ENCODE assay signal across 8 mouse cellular contexts in genomic region chr7:127021563-127022527, GRCm38 (mm10). TPM values are rescaled to one million over a fixed set of nuclear protein-coding genes. Genes with fewer than 3 reads are reported as not detected.
A peak's percentile ranks its signal among the peaks of the same experiment; 100 is the strongest.
DNase-seq lines count a peak whose midpoint lies in the region; ATAC-seq lines count a peak whose summit lies in the region.

No protein-coding gene starts in this region.

- no peaks in the 10 kb centered on the region for H3K27me3 ChIP-seq in heart, embryonic 15.5 days
- H3K27me3 ChIP-seq in heart, embryonic 16.5 days (ENCODE audit: control insufficient read depth, insufficient read depth, low read length) = no peaks in the 10 kb centered on the region
- no peaks in the 10 kb centered on the region for H3K27me3 ChIP-seq in midbrain, embryonic 11.5 days (ENCODE audit: control insufficient read depth, insufficient read depth, low read length)

- H3K4me2 ChIP-seq in heart, embryonic 15.5 days = peak overlapping the region; percentile 82
- peak overlapping the region; percentile 93 for H3K4me2 ChIP-seq in heart, embryonic 16.5 days (ENCODE audit: low read depth, low read length)
- H3K4me2 ChIP-seq in midbrain, embryonic 11.5 days = peak overlapping the region; percentile 86

- H3K9me3 ChIP-seq in heart, embryonic 15.5 days (replicated peaks) = no peaks in the 10 kb centered on the region
- no peaks in the 10 kb centered on the region for H3K9me3 ChIP-seq in heart, embryonic 16.5 days (replicated peaks; ENCODE audit: control insufficient read depth, low read length)
- no peaks in the 10 kb centered on the region for H3K9me3 ChIP-seq in midbrain, embryonic 11.5 days (ENCODE audit: control insufficient read depth, low read length)

- peaks cover 20% of the 10 kb centered on the region for H3K36me3 ChIP-seq in heart, embryonic 15.5 days
- H3K36me3 ChIP-seq in heart, embryonic 16.5 days (ENCODE audit: control insufficient read depth, insufficient read depth) = peaks cover 21% of the 10 kb centered on the region
- peaks cover 12% of the 10 kb centered on the region for H3K36me3 ChIP-seq in midbrain, embryonic 11.5 days (ENCODE audit: control insufficient read depth, insufficient read depth, low read length)

- ATAC-seq in heart, embryonic 15.5 days (replicated peaks; ENCODE audit: insufficient number of reproducible peaks, insufficient read depth, low FRiP score, low read depth) = no peak
- ATAC-seq in heart, embryonic 16.5 days (replicated peaks; ENCODE audit: extremely low read depth, insufficient read depth, low FRiP score) = no peak
- ATAC-seq in midbrain, embryonic 11.5 days (ENCODE audit: low FRiP score) = no peak
- ATAC-seq in granulocyte monocyte progenitor cell, adult 5-6 weeks (replicated peaks; ENCODE audit: poor library complexity, severe bottlenecking) = no peak

- H3K4me3 ChIP-seq in heart, embryonic 15.5 days = peak overlapping the region; percentile 53
- H3K4me3 ChIP-seq in heart, embryonic 16.5 days (ENCODE audit: low read length) = peak overlapping the region; percentile 58
- H3K4me3 ChIP-seq in midbrain, embryonic 11.5 days (ENCODE audit: low read depth, low read length) = peak overlapping the region; percentile 44

- WGBS in heart, embryonic 15.5 days = 49% methylated on average over 5 of the region's 5 CpGs
- 45% methylated on average over 5 of the region's 5 CpGs for WGBS in heart, embryonic 16.5 days
- WGBS in midbrain, embryonic 11.5 days = 39% methylated on average over 5 of the region's 5 CpGs

- H3K4me1 ChIP-seq in heart, embryonic 15.5 days (replicated peaks) = peaks cover 66% of the 10 kb centered on the region
- H3K4me1 ChIP-seq in heart, embryonic 16.5 days (ENCODE audit: control insufficient read depth, insufficient read depth, low read length) = peaks cover 50% of the 10 kb centered on the region
- peaks cover 58% of the 10 kb centered on the region for H3K4me1 ChIP-seq in midbrain, embryonic 11.5 days (ENCODE audit: control insufficient read depth, insufficient read depth, low read length)

- peak overlapping the region; percentile 66 for H3K9ac ChIP-seq in heart, embryonic 15.5 days
- H3K9ac ChIP-seq in heart, embryonic 16.5 days (ENCODE audit: low read length) = peak overlapping the region; percentile 79
- peak overlapping the region; percentile 79 for H3K9ac ChIP-seq in midbrain, embryonic 11.5 days (ENCODE audit: low read length)

- DNase-seq in heart, postnatal 36 days = no peak
- DNase-seq in MN1 (ENCODE audit: low spot score) = peak; percentile 49
- no peak for DNase-seq in midbrain, embryonic 11.5 days (ENCODE audit: low spot score, missing footprints)
- no peak for DNase-seq in ovary, postnatal 36 days (ENCODE audit: low spot score)
- DNase-seq in kidney, postnatal 36 days = no peak

- intact Hi-C loops in heart, postnatal 36 days (cut with DNase I) = loop anchor here (10.0 kb wide), 1 partner anchor 453 kb away; the partner anchor contains the start of gene Fbrs

- peak overlapping the region; percentile 44 for H3K27ac ChIP-seq in heart, embryonic 15.5 days
- peak overlapping the region; percentile 57 for H3K27ac ChIP-seq in heart, embryonic 16.5 days (ENCODE audit: low read length)
- peak overlapping the region; percentile 72 for H3K27ac ChIP-seq in midbrain, embryonic 11.5 days (ENCODE audit: low read depth, low read length)

RNA-seq across cellular contexts. Expression of gene Prrt2, which starts 0.8 kb away (rescaled TPM):
- polyA plus RNA-seq in heart, embryonic 15.5 days (2015; fragmentation: Nextera tagmentation; extraction: Ambion mirVana) = 1.9 and 4.1 TPM in 2 replicates
- 1 to 10 TPM in 1 of 2 experiments, under 1 TPM in 1; 0.57 to 1.2 TPM for total RNA-seq in heart, postnatal 36 days (2021)
- polyA plus RNA-seq in heart, embryonic 16.5 days (2015; fragmentation: Nextera tagmentation; extraction: Ambion mirVana) = 1.6 and 2.4 TPM in 2 replicates
- 2.6 and 4.0 TPM in 2 replicates for polyA plus RNA-seq in midbrain, embryonic 11.5 days (2014; fragmentation: Nextera tagmentation; extraction: Ambion mirVana)
- total RNA-seq in granulocyte monocyte progenitor cell, adult 5-6 weeks (2014; fragmentation: Nextera tagmentation) = 1.8 and 6.9 TPM in 2 replicates
- 0.43 and 1.6 TPM in 2 replicates for total RNA-seq in granulocyte monocyte progenitor cell, adult 5-6 weeks (2017)

RNA-seq across cellular contexts. Expression of gene Gm42742, which starts 0.9 kb away (rescaled TPM):
- 15.7 and 16.6 TPM in 2 replicates for polyA plus RNA-seq in heart, embryonic 15.5 days (2015; fragmentation: Nextera tagmentation; extraction: Ambion mirVana)
- total RNA-seq in heart, postnatal 36 days (2021) = 10 to 100 TPM; 25.2 to 28.6 TPM
- polyA plus RNA-seq in heart, embryonic 16.5 days (2015; fragmentation: Nextera tagmentation; extraction: Ambion mirVana) = 15.4 and 38.5 TPM in 2 replicates
- polyA plus RNA-seq in midbrain, embryonic 11.5 days (2014; fragmentation: Nextera tagmentation; extraction: Ambion mirVana) = 58.8 and 68.8 TPM in 2 replicates
- 2.3 and 28.3 TPM in 2 replicates for total RNA-seq in granulocyte monocyte progenitor cell, adult 5-6 weeks (2014; fragmentation: Nextera tagmentation)
- 32.7 and 35.4 TPM in 2 replicates for total RNA-seq in granulocyte monocyte progenitor cell, adult 5-6 weeks (2017)

RNA-seq across cellular contexts. Expression of gene Pagr1a, which starts 4.7 kb away (rescaled TPM):
- polyA plus RNA-seq in heart, embryonic 15.5 days (2015; fragmentation: Nextera tagmentation; extraction: Ambion mirVana) = 59.7 and 73.1 TPM in 2 replicates
- total RNA-seq in heart, postnatal 36 days (2021) = 10 to 100 TPM in 1 of 2 experiments, not detected in 1; 11.8 TPM
- polyA plus RNA-seq in heart, embryonic 16.5 days (2015; fragmentation: Nextera tagmentation; extraction: Ambion mirVana) = 61.0 and 78.5 TPM in 2 replicates
- 59.0 and 70.6 TPM in 2 replicates for polyA plus RNA-seq in midbrain, embryonic 11.5 days (2014; fragmentation: Nextera tagmentation; extraction: Ambion mirVana)
- total RNA-seq in granulocyte monocyte progenitor cell, adult 5-6 weeks (2014; fragmentation: Nextera tagmentation) = 17.5 and 50.8 TPM in 2 replicates
- 3.4 and 27.2 TPM in 2 replicates for total RNA-seq in granulocyte monocyte progenitor cell, adult 5-6 weeks (2017)

RNA-seq across cellular contexts. Expression of gene Maz, which starts 5.0 kb away (rescaled TPM):
- 35.6 and 53.7 TPM in 2 replicates for polyA plus RNA-seq in heart, embryonic 15.5 days (2015; fragmentation: Nextera tagmentation; extraction: Ambion mirVana)
- 10 to 100 TPM; 66.5 to 71.5 TPM for total RNA-seq in heart, postnatal 36 days (2021)
- polyA plus RNA-seq in heart, embryonic 16.5 days (2015; fragmentation: Nextera tagmentation; extraction: Ambion mirVana) = 31.5 and 34.1 TPM in 2 replicates
- polyA plus RNA-seq in midbrain, embryonic 11.5 days (2014; fragmentation: Nextera tagmentation; extraction: Ambion mirVana) = 64.3 and 80.7 TPM in 2 replicates
- 143 and 169 TPM in 2 replicates for total RNA-seq in granulocyte monocyte progenitor cell, adult 5-6 weeks (2014; fragmentation: Nextera tagmentation)
- 52.5 and 77.5 TPM in 2 replicates for total RNA-seq in granulocyte monocyte progenitor cell, adult 5-6 weeks (2017)

RNA-seq across cellular contexts. Expression of gene Pagr1b, which starts 5.6 kb away (rescaled TPM):
- 0.74 TPM in 1 of 2 replicates, not detected in the other for polyA plus RNA-seq in heart, embryonic 15.5 days (2015; fragmentation: Nextera tagmentation; extraction: Ambion mirVana)
- not detected for total RNA-seq in heart, postnatal 36 days (2021)
- polyA plus RNA-seq in heart, embryonic 16.5 days (2015; fragmentation: Nextera tagmentation; extraction: Ambion mirVana) = 0.75 TPM in 1 of 2 replicates, not detected in the other
- not detected in 2 replicates for polyA plus RNA-seq in midbrain, embryonic 11.5 days (2014; fragmentation: Nextera tagmentation; extraction: Ambion mirVana)
- not detected in 2 replicates for total RNA-seq in granulocyte monocyte progenitor cell, adult 5-6 weeks (2014; fragmentation: Nextera tagmentation)
- total RNA-seq in granulocyte monocyte progenitor cell, adult 5-6 weeks (2017) = 10.5 TPM in 1 of 2 replicates, not detected in the other
